Mouse (Mus musculus) CH12.LX (cell line): Measurements from ENCODE around the gene Pef1. TPM values are rescaled to one million over a fixed set of nuclear protein-coding genes. Genes with fewer than 3 reads are reported as not detected.

Source experiments
- DNase-seq: peaks from one replicate; pipeline ENCODE4 v3.0.0-alpha.2; 2013; ENCODE audit errors: extremely low read depth
- H3K27ac ChIP-seq: 2 replicates; pipeline ENCODE4 v1.5.1; 2012; ENCODE audit warnings: low read depth, mild to moderate bottlenecking, control low read depth, moderate library complexity; ENCODE audit not compliant: insufficient read depth
- H3K27me3 ChIP-seq: replicated peaks from 2 replicates; pipeline ENCODE3; 2012; ENCODE audit warnings: inconsistent platforms
- H3K36me3 ChIP-seq, 2 experiments: replicated peaks in 1 of 2; 2 replicates each; pipeline versions ENCODE3 to v1.6.1; 2012; ENCODE audit warnings: inconsistent platforms in 1 of 2, low read length in 1 of 2, mild to moderate bottlenecking in 1 of 2, mixed read lengths in 1 of 2, moderate library complexity in 1 of 2; ENCODE audit not compliant: control insufficient read depth in 1 of 2, insufficient read depth in 1 of 2
- H3K4me1 ChIP-seq, 2 experiments: 2 replicates each; pipeline ENCODE4 v1.6.1; 2012; ENCODE audit warnings: inconsistent platforms in 1 of 2, moderate library complexity in 1 of 2; ENCODE audit not compliant: insufficient read depth in 2 of 2, control insufficient read depth in 1 of 2
- H3K4me2 ChIP-seq: 2 replicates; pipeline ENCODE4 v1.6.1; 2012; ENCODE audit warnings: low read depth, mild to moderate bottlenecking, control low read depth; ENCODE audit not compliant: poor library complexity, insufficient read depth, severe bottlenecking
- H3K4me3 ChIP-seq, 3 experiments: fragments of 150-350 bp in 1 of 3; sonication (generic) in 1 of 3; replicated peaks in 1 of 3; 2 replicates each; pipeline versions ENCODE3 to v1.5.1; 2011 to 2012; ENCODE audit warnings: low read depth in 2 of 3, low read length in 2 of 3, mild to moderate bottlenecking in 2 of 3, moderate library complexity in 2 of 3, control low read depth in 1 of 3, improper control_type of control experiment in 1 of 3, inconsistent platforms in 1 of 3, mixed read lengths in 1 of 3; ENCODE audit not compliant: poor library complexity in 1 of 3
- H3K79me2 ChIP-seq: replicated peaks from 2 replicates; pipeline ENCODE4 v1.6.1; 2012; ENCODE audit warnings: mild to moderate bottlenecking, moderate library complexity; ENCODE audit not compliant: control insufficient read depth, poor library complexity, insufficient read depth, severe bottlenecking; ENCODE audit errors: extremely low read depth
- H3K9ac ChIP-seq: 2 replicates; pipeline ENCODE4 v1.6.1; 2012; ENCODE audit warnings: low read depth, mild to moderate bottlenecking, control low read depth, moderate library complexity; ENCODE audit not compliant: insufficient read depth
- H3K9me3 ChIP-seq: replicated peaks from 2 replicates; pipeline ENCODE3; 2012; ENCODE audit warnings: low read length, inconsistent platforms, mixed read lengths
- ELF1 ChIP-seq: IDR thresholded peaks from 2 replicates; pipeline ENCODE4 v1.6.1; 2014; ENCODE audit warnings: low read depth, mild to moderate bottlenecking, inconsistent platforms, low read length, improper control_type of control experiment
- EP300 ChIP-seq: IDR thresholded peaks from 2 replicates; pipeline ENCODE4 v1.6.1; 2011; ENCODE audit warnings: low read length, improper control_type of control experiment
- HCFC1 ChIP-seq: IDR thresholded peaks from 2 replicates; pipeline ENCODE4 v1.6.1; 2012; ENCODE audit warnings: low read depth, mild to moderate bottlenecking, inconsistent platforms, low read length, improper control_type of control experiment
- IRF4 ChIP-seq: IDR thresholded peaks from 2 replicates; pipeline ENCODE4 v1.6.1; 2014; ENCODE audit warnings: low read depth, mild to moderate bottlenecking, inconsistent platforms, low read length, improper control_type of control experiment
- MAX ChIP-seq: IDR thresholded peaks from 2 replicates; pipeline ENCODE4 v1.6.1; 2011; ENCODE audit warnings: low read length, improper control_type of control experiment
- MEF2A ChIP-seq: IDR thresholded peaks from 2 replicates; pipeline ENCODE4 v1.6.1; 2014; ENCODE audit warnings: low read depth, mild to moderate bottlenecking, inconsistent platforms, low read length, improper control_type of control experiment, borderline replicate concordance
- MYC ChIP-seq: IDR thresholded peaks from 2 replicates; pipeline ENCODE4 v1.6.1; 2011; ENCODE audit warnings: low read depth, mild to moderate bottlenecking, improper control_type of control experiment, low read length
- NRF1 ChIP-seq: IDR thresholded peaks from 2 replicates; pipeline ENCODE4 v1.6.1; 2014; ENCODE audit warnings: low read depth, mild to moderate bottlenecking, inconsistent platforms, low read length, improper control_type of control experiment, moderate library complexity
- SIN3A ChIP-seq: IDR thresholded peaks from 2 replicates; pipeline ENCODE4 v1.6.1; 2012; ENCODE audit warnings: low read length, improper control_type of control experiment, inconsistent platforms
- SMC3 ChIP-seq: IDR thresholded peaks from 2 replicates; pipeline ENCODE4 v1.6.1; 2011; ENCODE audit warnings: low read depth, low read length, improper control_type of control experiment
- TBP ChIP-seq: conservative IDR thresholded peaks from 2 replicates; pipeline ENCODE4 v1.6.1; 2011; ENCODE audit warnings: low read depth, low read length, improper control_type of control experiment
- UBTF ChIP-seq: IDR thresholded peaks from 2 replicates; pipeline ENCODE4 v1.6.1; 2012; ENCODE audit warnings: low read depth, mild to moderate bottlenecking, inconsistent platforms, low read length, improper control_type of control experiment, moderate library complexity
- USF1 ChIP-seq: IDR thresholded peaks from 2 replicates; pipeline ENCODE4 v1.6.1; 2014; ENCODE audit warnings: low read depth, mild to moderate bottlenecking, inconsistent platforms, low read length, improper control_type of control experiment
- ZKSCAN1 ChIP-seq: IDR thresholded peaks from 2 replicates; pipeline ENCODE4 v1.6.1; 2012; ENCODE audit warnings: low read depth, inconsistent platforms, low read length, improper control_type of control experiment, borderline replicate concordance
- ZMIZ1 ChIP-seq: IDR thresholded peaks from 2 replicates; pipeline ENCODE4 v1.6.1; 2012; ENCODE audit warnings: low read depth, mild to moderate bottlenecking, inconsistent platforms, low read length, improper control_type of control experiment
- dilution Hi-C: fragments of 300-500 bp; cut with MboI; formaldehyde crosslinking; loops from 2 replicates; pipeline ENCODE4 v1.14.3; 2020; ENCODE audit warnings: low sequenced_read_pairs; ENCODE audit not compliant: extremely low pct_unique_long_range_greater_than_20kb, extremely low pct_ligation_motif_present
- in situ Hi-C: fragments of 300-500 bp; cut with MboI; formaldehyde crosslinking; loops from 3 replicates; pipeline ENCODE4 v1.14.3; 2019; ENCODE audit warnings: low sequenced_read_pairs, low pct_ligation_motif_present, low pct_unique_long_range_greater_than_20kb, mixed read lengths
- polyA plus RNA-seq: library from polyadenylated mRNA; unstranded; fragments of >175 nt; gene quantifications from 2 replicates; pipeline ENCODE4 v1.2.1, GENCODE M21; 2012; ENCODE audit warnings: low read depth; ENCODE audit not compliant: insufficient read length
- total RNA-seq, 2 experiments: library from RNA; depleted of rRNA; stranded (reverse); fragments of 300-350 nt in 1 of 2; fragments of >200 nt in 1 of 2; gene quantifications; 2 replicates each; pipeline ENCODE4 v1.2.3; 2012 to 2014

Gene Pef1
- total and polyA plus RNA-seq, 3 experiments, result 26.2 to 38.6 (median 32.5) TPM

GRCm38 (mm10) chr4:130120752-130121151, 18.4 kb downstream of the Pef1 start:
- Histone ChIP-seq H3K4me1 (no peaks in the 10 kb centered on the region), H3K27ac (no peak overlapping the region), H3K27me3 (no peaks in the 10 kb centered on the region), H3K36me3 (peaks cover 40 to 59% of the 10 kb centered on the region in 2 experiments), H3K9ac (no peak overlapping the region), H3K4me3 (no peak overlapping the region), H3K9me3 (no peaks in the 10 kb centered on the region), H3K79me2 (no peaks in the 10 kb centered on the region; the same call in 1 of the 2 replicates), H3K4me2 (no peak overlapping the region)
- in situ Hi-C loops, result no loop called here
- TF ChIP-seq ZKSCAN1 (no peak), EP300 (no peak), SIN3A (no peak), TBP (no peak), MAX (no peak), HCFC1 (no peak)
- dilution Hi-C loops, result no loop called here
- no peak for DNase-seq

GRCm38 (mm10) chr4:130121560-130121959, 19.2 kb downstream of the Pef1 start:
- Histone ChIP-seq H3K79me2 (no peaks in the 10 kb centered on the region; the same call in 1 of the 2 replicates), H3K9ac (no peak overlapping the region), H3K4me2 (no peak overlapping the region), H3K9me3 (no peaks in the 10 kb centered on the region), H3K27me3 (no peaks in the 10 kb centered on the region), H3K4me1 (no peaks in the 10 kb centered on the region), H3K4me3 (no peak overlapping the region), H3K36me3 (peaks cover 48 to 61% of the 10 kb centered on the region in 2 experiments), H3K27ac (no peak overlapping the region)
- no peak for DNase-seq
- in situ Hi-C loops, result no loop called here
- TF ChIP-seq ELF1, result no peak
- no peak for TF ChIP-seq USF1
- no peak for TF ChIP-seq ZKSCAN1
- TF ChIP-seq MYC, result no peak
- TF ChIP-seq IRF4, result no peak
- no peak for TF ChIP-seq MEF2A
- no peak for TF ChIP-seq UBTF
- no peak for TF ChIP-seq TBP
- TF ChIP-seq SIN3A, result no peak
- TF ChIP-seq ZMIZ1, result no peak
- no peak for TF ChIP-seq NRF1
- TF ChIP-seq SMC3, result no peak
- dilution Hi-C loops, result no loop called here
